Mouse (Mus musculus) lung, postnatal 0 days (tissue): ENCODE results near the gene Prkce. TPM values are rescaled to one million over a fixed set of nuclear protein-coding genes. Genes with fewer than 3 reads are reported as not detected.

Source experiments
- ATAC-seq: fragments of 200-750 bp; cut with Nextera tagmentation; 2 replicates; pipeline ENCODE4 v1.8.0; 2017; ENCODE audit warnings: moderate library complexity
- DNase-seq: peaks from one replicate; pipeline ENCODE4 v3.0.0-alpha.2; 2016; ENCODE audit warnings: low spot score
- H3K27ac ChIP-seq: fragments of 300-500 bp; sonication (generic); 2 replicates; pipeline ENCODE4 v1.5.1; 2014; ENCODE audit warnings: antibody characterized with exemption, mild to moderate bottlenecking, low read length, mixed read lengths
- H3K27me3 ChIP-seq: fragments of 300-500 bp; sonication (generic); replicated peaks from 2 replicates; pipeline ENCODE4 v1.6.1; 2014; ENCODE audit warnings: low read length, mixed read lengths; ENCODE audit not compliant: insufficient read depth
- H3K36me3 ChIP-seq: fragments of 300-500 bp; sonication (generic); 2 replicates; pipeline ENCODE4 v1.6.1; 2014; ENCODE audit warnings: low read length, mixed read lengths; ENCODE audit not compliant: insufficient read depth
- H3K4me1 ChIP-seq: fragments of 300-500 bp; sonication (generic); 2 replicates; pipeline ENCODE4 v1.6.1; 2014; ENCODE audit warnings: antibody characterized with exemption, low read depth, low read length, mixed read lengths; ENCODE audit not compliant: insufficient read depth
- H3K4me2 ChIP-seq: fragments of 300-500 bp; sonication (generic); replicated peaks from 2 replicates; pipeline ENCODE4 v1.6.1; 2014; ENCODE audit warnings: low read depth, mild to moderate bottlenecking, low read length, moderate library complexity, mixed read lengths
- H3K4me3 ChIP-seq: fragments of 300-500 bp; sonication (generic); 2 replicates; pipeline ENCODE4 v1.5.1; 2014; ENCODE audit warnings: low read depth, low read length
- H3K9ac ChIP-seq: fragments of 300-500 bp; sonication (generic); replicated peaks from 2 replicates; pipeline ENCODE4 v1.6.1; 2014; ENCODE audit warnings: low read depth, mild to moderate bottlenecking
- H3K9me3 ChIP-seq: fragments of 300-500 bp; sonication (generic); 2 replicates; pipeline ENCODE4 v1.6.1; 2016; ENCODE audit warnings: low read length, mixed read lengths
- CTCF ChIP-seq: IDR thresholded peaks from 2 replicates; pipeline ENCODE4 v1.5.1; 2016; ENCODE audit warnings: antibody characterized with exemption, mild to moderate bottlenecking
- EP300 ChIP-seq: IDR thresholded peaks from 2 replicates; pipeline ENCODE4 v1.6.1; 2016; ENCODE audit warnings: antibody characterized with exemption, mild to moderate bottlenecking, control low read depth
- WGBS: fragments of 180-500 bp; shearing (Covaris S2); extraction: QIAGEN DNeasy Blood & Tissue Kit; methylation state at CpG from one replicate; pipeline ENCODE4 v1.1.7; 2014; 5-methylcytosine and 5-hydroxymethylcytosine counted together
- polyA plus RNA-seq: library from polyadenylated mRNA; unstranded; fragments of >200 nt; fragmentation: Nextera tagmentation; extraction: Ambion mirVana; gene quantifications from 2 replicates; pipeline ENCODE4 v1.2.1, GENCODE M21; 2015

The Prkce gene
- polyA plus RNA-seq, 1 experiment from 2014 or later: 10.6 TPM

- DNase-seq (no peak), ATAC-seq (no peak)
- 67% methylated on average over 15 of the region's 15 CpGs for WGBS
- H3K9me3 ChIP-seq: no peaks in the 10 kb centered on the region
- no peaks in the 10 kb centered on the region for H3K27me3 ChIP-seq
- H3K36me3 ChIP-seq: no peaks in the 10 kb centered on the region
- no peak overlapping the region for H3K9ac ChIP-seq
- H3K27ac ChIP-seq: no peak overlapping the region
- H3K4me1 ChIP-seq: no peaks in the 10 kb centered on the region; the same call in 1 of the 2 replicates
- H3K4me2 ChIP-seq: no peak overlapping the region
- H3K4me3 ChIP-seq: no peak overlapping the region
- no peak for TF ChIP-seq EP300
- no peak for TF ChIP-seq CTCF
These were observed 4.9 kb upstream of the Prkce start for GRCm38 (mm10) chr17:86162672-86163071.

DNA sequence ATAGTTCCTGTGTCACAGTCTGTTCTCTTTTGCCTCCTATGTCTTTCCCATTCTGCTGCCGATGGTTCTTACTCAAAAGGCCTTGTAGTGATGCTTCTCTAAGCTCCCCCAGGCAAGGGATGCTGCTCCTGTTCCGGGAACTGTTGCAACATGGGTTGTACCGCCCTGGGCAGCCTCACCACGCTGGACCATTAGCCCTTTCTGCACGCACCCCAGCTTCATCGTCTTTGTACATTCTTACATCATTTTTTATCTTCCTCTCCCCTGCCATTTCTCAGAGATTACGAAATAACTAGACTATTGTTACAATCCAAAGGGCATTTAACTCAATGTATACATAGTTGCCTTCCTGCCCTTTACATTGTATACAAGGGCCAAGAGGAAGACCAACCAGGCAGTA, 3.2 kb upstream of the Prkce start:
- Histone ChIP-seq H3K4me2 (no peak overlapping the region), H3K36me3 (no peaks in the 10 kb centered on the region), H3K9me3 (no peaks in the 10 kb centered on the region), H3K27ac (no peak overlapping the region; the same call in 1 of the 2 replicates), H3K4me3 (no peak overlapping the region), H3K9ac (no peak overlapping the region), H3K27me3 (no peaks in the 10 kb centered on the region), H3K4me1 (peaks cover 9% of the 10 kb centered on the region; the same call in 1 of the 2 replicates)
- no peak for TF ChIP-seq EP300
- no peak for TF ChIP-seq CTCF
- WGBS: 41% methylated on average over 7 of the region's 7 CpGs
- ATAC-seq (no peak), DNase-seq (peak; percentile 61)

DNA sequence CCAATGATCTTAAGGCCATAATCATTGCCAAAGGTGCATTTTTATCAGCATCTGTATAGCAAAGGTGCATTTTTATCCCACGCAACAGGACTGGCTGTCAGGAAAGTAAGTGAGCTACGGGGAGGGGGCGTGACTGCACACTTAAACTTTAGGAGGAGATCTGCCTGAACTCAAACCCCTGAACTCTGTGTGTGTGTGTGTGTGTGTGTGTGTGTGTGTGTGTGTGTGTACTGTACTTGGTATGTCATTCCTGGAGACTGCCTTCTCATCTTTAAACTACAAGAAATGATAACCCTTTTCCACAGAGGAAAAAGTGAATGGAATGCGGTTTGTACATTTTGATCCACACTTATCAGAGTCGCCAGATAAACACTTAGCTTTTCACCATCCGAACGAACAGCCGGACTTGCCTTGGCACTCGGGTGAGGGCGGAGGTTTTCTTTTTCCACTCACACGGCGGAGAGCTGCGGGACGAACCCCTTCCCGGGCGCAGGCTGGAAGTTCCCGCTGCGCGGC, 1.5 kb upstream of the Prkce start:
- WGBS: 1% methylated on average over 19 of the region's 19 CpGs
- Histone ChIP-seq H3K4me3 (peak overlapping the region; percentile 90), H3K9me3 (no peaks in the 10 kb centered on the region), H3K4me1 (peaks cover 9% of the 10 kb centered on the region; the same call in 1 of the 2 replicates), H3K27ac (peak overlapping the region; percentile 96), H3K9ac (peak overlapping the region; percentile 90), H3K27me3 (no peaks in the 10 kb centered on the region), H3K4me2 (peak overlapping the region; percentile 92), H3K36me3 (no peaks in the 10 kb centered on the region)
- DNase-seq (no peak), ATAC-seq (no peak)
- TF ChIP-seq CTCF (no peak), EP300 (peak; percentile 10; the same call in 1 of the 2 replicates)

GRCm38 (mm10) chr17:86166567-86167319, 842 bp upstream of the Prkce start:
- Histone ChIP-seq H3K4me1 (peaks cover 9% of the 10 kb centered on the region; the same call in 1 of the 2 replicates), H3K27ac (peak overlapping the region; percentile 96), H3K4me2 (peak overlapping the region; percentile 92), H3K36me3 (no peaks in the 10 kb centered on the region), H3K4me3 (peak overlapping the region; percentile 90), H3K9me3 (no peaks in the 10 kb centered on the region), H3K27me3 (no peaks in the 10 kb centered on the region), H3K9ac (peak overlapping the region; percentile 90)
- WGBS: 0% methylated on average over 43 of the region's 46 CpGs
- TF ChIP-seq EP300 (no peak; the same call in 1 of the 2 replicates), CTCF (no peak)
- ATAC-seq (peak; percentile 58), DNase-seq (peak; percentile 88)

GRCm38 (mm10) chr17:86168231-86168981, 821 bp downstream of the Prkce start:
- H3K4me3 ChIP-seq: peak overlapping the region; percentile 90
- DNase-seq (peak; percentile 48), ATAC-seq (no peak)
- no peaks in the 10 kb centered on the region for H3K27me3 ChIP-seq
- peak overlapping the region; percentile 90 for H3K9ac ChIP-seq
- 1% methylated on average over 55 of the region's 64 CpGs for WGBS
- H3K36me3 ChIP-seq: no peaks in the 10 kb centered on the region
- TF ChIP-seq EP300 (no peak), CTCF (no peak)
- peak overlapping the region; percentile 96 for H3K27ac ChIP-seq
- H3K9me3 ChIP-seq: no peaks in the 10 kb centered on the region
- peak overlapping the region; percentile 92 for H3K4me2 ChIP-seq
- peaks cover 9% of the 10 kb centered on the region; the same call in 1 of the 2 replicates for H3K4me1 ChIP-seq

- no peaks in the 10 kb centered on the region for H3K27me3 ChIP-seq
- no peak for DNase-seq
- peaks cover 9% of the 10 kb centered on the region; the same call in 1 of the 2 replicates for H3K4me1 ChIP-seq
- H3K9ac ChIP-seq: peak overlapping the region; percentile 90
- H3K36me3 ChIP-seq: no peaks in the 10 kb centered on the region
- no peak overlapping the region for H3K27ac ChIP-seq
- TF ChIP-seq EP300 (no peak), CTCF (no peak)
- 24% methylated on average over 6 of the region's 6 CpGs for WGBS
- no peak for ATAC-seq
- peak overlapping the region; percentile 90 for H3K4me3 ChIP-seq
- H3K4me2 ChIP-seq: peak overlapping the region; percentile 92
- no peaks in the 10 kb centered on the region for H3K9me3 ChIP-seq
These were observed 1.5 kb downstream of the Prkce start for GRCm38 (mm10) chr17:86169092-86169491.
